Mouse (Mus musculus) hindbrain, postnatal 0 days (tissue): Measurements from ENCODE around the gene Hal. TPM values are rescaled to one million over a fixed set of nuclear protein-coding genes. Genes with fewer than 3 reads are reported as not detected.

Experiments used
- ATAC-seq: fragments of 200-750 bp; cut with Nextera tagmentation; 2 replicates; pipeline ENCODE4 v1.8.0; 2017; ENCODE audit warnings: mild to moderate bottlenecking, moderate TSS enrichment, moderate library complexity
- DNase-seq: peaks from one replicate; pipeline ENCODE4 v3.0.0-alpha.2; 2015; ENCODE audit warnings: low spot score
- H3K27ac ChIP-seq: fragments of 300-500 bp; sonication (generic); 2 replicates; pipeline ENCODE4 v1.5.1; 2014; ENCODE audit warnings: mild to moderate bottlenecking
- H3K27me3 ChIP-seq: fragments of 300-500 bp; sonication (generic); 2 replicates; pipeline ENCODE4 v1.6.1; 2014; ENCODE audit warnings: low read length, mixed read lengths; ENCODE audit not compliant: insufficient read depth
- H3K36me3 ChIP-seq: fragments of 300-500 bp; sonication (generic); 2 replicates; pipeline ENCODE4 v1.6.1; 2014; ENCODE audit warnings: low read length, mixed read lengths; ENCODE audit not compliant: insufficient read depth
- H3K4me1 ChIP-seq: fragments of 300-500 bp; sonication (generic); 2 replicates; pipeline ENCODE4 v1.6.1; 2014; ENCODE audit warnings: antibody characterized with exemption, low read length, mixed read lengths; ENCODE audit not compliant: insufficient read depth
- H3K4me2 ChIP-seq: fragments of 300-500 bp; sonication (generic); 2 replicates; pipeline ENCODE4 v1.6.1; 2014; ENCODE audit warnings: low read depth, mild to moderate bottlenecking, low read length, moderate library complexity, mixed read lengths
- H3K4me3 ChIP-seq: fragments of 300-500 bp; sonication (generic); 2 replicates; pipeline ENCODE4 v1.5.1; 2014; ENCODE audit warnings: low read length
- H3K9ac ChIP-seq: fragments of 300-500 bp; sonication (generic); replicated peaks from 2 replicates; pipeline ENCODE4 v1.6.1; 2014; ENCODE audit warnings: mild to moderate bottlenecking, low read length, moderate library complexity, mixed read lengths
- H3K9me3 ChIP-seq: fragments of 300-500 bp; sonication (generic); 2 replicates; pipeline ENCODE4 v1.6.1; 2016; ENCODE audit warnings: low read length, mixed read lengths
- CTCF ChIP-seq: IDR thresholded peaks from 2 replicates; pipeline ENCODE4 v1.5.1; 2016; ENCODE audit warnings: antibody characterized with exemption, control low read depth, low read depth
- WGBS: fragments of 180-500 bp; shearing (Covaris S2); extraction: QIAGEN DNeasy Blood & Tissue Kit; methylation state at CpG from one replicate; pipeline ENCODE4 v1.1.7; 2014; 5-methylcytosine and 5-hydroxymethylcytosine counted together
- polyA plus RNA-seq: library from polyadenylated mRNA; unstranded; fragments of >200 nt; fragmentation: Nextera tagmentation; extraction: Ambion mirVana; gene quantifications from 2 replicates; pipeline ENCODE4 v1.2.1, GENCODE M21; 2015
- total RNA-seq: library from RNA; depleted of rRNA; stranded (reverse); fragments of >200 nt; gene quantifications from 2 replicates; pipeline ENCODE4 v1.2.3, GENCODE M21; 2014

The Hal gene
- total and polyA plus RNA-seq, 2 experiments from 2014 or later = 0.29 TPM; not detected in 1

DNA sequence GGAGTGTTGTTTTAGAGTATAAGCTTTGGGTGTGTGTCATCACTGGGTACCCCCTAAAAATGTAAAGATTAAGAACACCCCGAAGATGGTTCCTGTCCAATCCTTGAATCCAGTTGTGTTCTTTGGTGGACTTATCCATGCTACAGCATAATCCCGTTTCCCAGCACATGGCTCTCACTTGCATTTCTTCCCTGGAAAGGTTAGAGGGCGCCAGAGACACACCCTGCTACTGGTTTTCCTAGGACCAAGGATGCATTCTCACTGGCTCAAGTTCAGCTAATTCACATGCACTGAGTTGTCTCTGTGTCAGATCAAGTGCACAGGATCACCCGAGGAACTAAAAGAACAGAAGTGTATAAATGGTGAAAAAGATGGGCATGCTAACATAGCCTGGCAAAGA is 1.9 kb upstream of the Hal start:
- peaks cover 20% of the 10 kb centered on the region for H3K36me3 ChIP-seq
- no peak; the same call in 1 of the 2 replicates for ATAC-seq
- TF ChIP-seq CTCF = peak; percentile 83
- no peaks in the 10 kb centered on the region for H3K4me1 ChIP-seq
- WGBS = 21% methylated on average over 4 of the region's 4 CpGs
- no peak overlapping the region for H3K4me3 ChIP-seq
- no peak overlapping the region for H3K27ac ChIP-seq
- DNase-seq = peak; percentile 82
- no peak overlapping the region for H3K9ac ChIP-seq
- H3K4me2 ChIP-seq = no peak overlapping the region
- no peaks in the 10 kb centered on the region for H3K27me3 ChIP-seq
- H3K9me3 ChIP-seq = no peaks in the 10 kb centered on the region

DNA sequence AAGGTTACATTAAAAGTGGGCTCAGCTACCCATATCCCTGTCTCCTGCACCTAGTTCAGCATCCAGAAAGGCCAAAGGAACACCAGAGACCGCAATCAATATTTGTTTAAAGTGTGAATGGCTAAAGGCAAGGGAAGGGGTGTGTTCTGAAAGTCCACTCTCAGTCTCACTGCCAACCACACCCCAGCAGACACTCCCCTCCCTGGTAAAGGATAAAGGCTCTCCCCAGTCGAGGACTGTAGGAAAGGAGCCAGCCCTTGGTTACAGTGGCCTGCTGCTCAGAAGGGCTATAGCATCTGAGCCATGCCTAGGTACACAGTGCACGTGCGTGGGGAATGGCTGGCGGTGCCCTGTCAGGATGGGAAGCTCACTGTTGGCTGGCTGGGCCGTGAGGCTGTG is 259 bp downstream of the Hal start:
- ATAC-seq = no peak
- 75% methylated on average over 6 of the region's 6 CpGs for WGBS
- no peak overlapping the region for H3K9ac ChIP-seq

DNA sequence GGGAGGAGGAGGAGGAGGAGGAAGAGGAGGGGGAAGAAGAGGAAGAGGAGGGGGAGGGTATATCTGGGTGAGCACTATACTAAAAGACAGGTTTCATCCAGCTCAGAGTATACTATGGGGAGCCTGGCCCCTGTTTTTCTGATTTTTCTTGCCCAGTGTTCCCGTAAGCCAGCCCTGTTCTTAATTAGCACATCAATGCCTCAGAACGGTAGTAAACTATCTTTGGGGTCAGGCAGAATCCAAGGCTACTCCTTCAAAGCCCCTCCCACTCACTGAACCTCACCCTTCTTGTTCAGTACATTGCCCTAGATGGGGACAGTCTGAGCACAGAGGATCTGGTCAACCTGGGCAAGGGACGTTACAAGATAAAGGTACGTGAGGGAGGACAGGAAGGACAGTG is 1.9 kb downstream of the Hal start:
- ATAC-seq (no peak), DNase-seq (no peak)
- no peaks in the 10 kb centered on the region for H3K4me1 ChIP-seq
- no peaks in the 10 kb centered on the region for H3K27me3 ChIP-seq
- no peak overlapping the region for H3K27ac ChIP-seq
- 56% methylated on average over 4 of the region's 4 CpGs for WGBS
- TF ChIP-seq CTCF = no peak
- H3K9ac ChIP-seq = no peak overlapping the region
- H3K4me3 ChIP-seq = no peak overlapping the region
- H3K9me3 ChIP-seq = no peaks in the 10 kb centered on the region
- no peaks in the 10 kb centered on the region for H3K36me3 ChIP-seq
- H3K4me2 ChIP-seq = no peak overlapping the region

More for the DNA sequence above, 259 bp downstream of the Hal start:
- no peak overlapping the region for H3K4me3 ChIP-seq
- DNase-seq = no peak
- H3K36me3 ChIP-seq = no peaks in the 10 kb centered on the region; the same call in none of the 2 replicates
- H3K4me1 ChIP-seq = no peaks in the 10 kb centered on the region
- H3K27ac ChIP-seq = no peak overlapping the region
- H3K27me3 ChIP-seq = no peaks in the 10 kb centered on the region
- H3K9me3 ChIP-seq = no peaks in the 10 kb centered on the region
- TF ChIP-seq CTCF = no peak
- H3K4me2 ChIP-seq = no peak overlapping the region

DNA sequence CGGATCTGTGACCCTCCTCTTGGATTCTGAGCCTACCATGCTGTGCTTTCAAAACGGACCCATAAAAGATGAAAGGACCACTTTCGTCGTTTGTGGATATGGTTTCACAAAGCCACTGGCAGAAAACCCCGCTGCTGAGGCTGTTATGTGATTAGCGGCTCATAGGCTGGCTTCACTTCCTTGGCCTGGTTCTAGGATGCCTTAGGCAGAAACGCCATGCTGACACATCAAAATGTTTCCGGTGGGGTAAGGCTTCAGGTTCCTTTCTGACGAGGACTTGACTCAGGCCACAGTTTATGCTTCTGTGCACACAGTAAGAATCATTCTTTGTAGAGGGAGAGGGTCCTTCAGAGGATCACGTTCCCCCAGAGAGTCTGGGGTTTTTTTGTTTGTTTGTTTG is 12.3 kb downstream of the Hal start:
- Histone ChIP-seq H3K9me3 (no peaks in the 10 kb centered on the region), H3K27me3 (no peaks in the 10 kb centered on the region), H3K4me2 (no peak overlapping the region), H3K4me1 (no peaks in the 10 kb centered on the region), H3K9ac (no peak overlapping the region), H3K36me3 (no peaks in the 10 kb centered on the region), H3K4me3 (no peak overlapping the region), H3K27ac (no peak overlapping the region)
- no peak for DNase-seq
- no peak for TF ChIP-seq CTCF
- WGBS = 48% methylated on average over 10 of the region's 10 CpGs
- no peak for ATAC-seq

DNA sequence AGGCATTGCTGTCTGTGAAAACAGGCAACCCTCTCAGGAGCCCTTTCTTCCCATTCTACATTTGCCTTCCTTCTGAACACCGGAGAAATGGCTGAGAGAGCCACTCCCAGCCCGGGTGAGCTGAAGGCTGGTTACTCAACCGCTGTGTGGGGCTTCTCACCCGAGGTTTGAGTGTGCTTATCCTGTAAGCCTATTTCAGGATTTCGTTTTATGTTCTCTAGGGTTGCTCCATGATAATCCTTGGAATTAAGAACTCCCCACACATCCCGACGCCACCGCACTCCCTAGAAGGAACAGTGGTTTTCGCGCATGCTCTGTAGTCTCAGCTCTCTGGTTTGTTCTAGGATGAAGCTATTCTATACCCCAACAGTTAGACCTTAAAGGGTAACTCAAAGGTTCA is 12.8 kb downstream of the Hal start:
- Histone ChIP-seq H3K4me1 (no peaks in the 10 kb centered on the region), H3K9ac (no peak overlapping the region), H3K9me3 (no peaks in the 10 kb centered on the region), H3K4me2 (no peak overlapping the region), H3K36me3 (no peaks in the 10 kb centered on the region), H3K27me3 (no peaks in the 10 kb centered on the region), H3K4me3 (no peak overlapping the region), H3K27ac (no peak overlapping the region)
- ATAC-seq (no peak), DNase-seq (no peak)
- TF ChIP-seq CTCF = no peak
- WGBS = 74% methylated on average over 10 of the region's 10 CpGs

DNA sequence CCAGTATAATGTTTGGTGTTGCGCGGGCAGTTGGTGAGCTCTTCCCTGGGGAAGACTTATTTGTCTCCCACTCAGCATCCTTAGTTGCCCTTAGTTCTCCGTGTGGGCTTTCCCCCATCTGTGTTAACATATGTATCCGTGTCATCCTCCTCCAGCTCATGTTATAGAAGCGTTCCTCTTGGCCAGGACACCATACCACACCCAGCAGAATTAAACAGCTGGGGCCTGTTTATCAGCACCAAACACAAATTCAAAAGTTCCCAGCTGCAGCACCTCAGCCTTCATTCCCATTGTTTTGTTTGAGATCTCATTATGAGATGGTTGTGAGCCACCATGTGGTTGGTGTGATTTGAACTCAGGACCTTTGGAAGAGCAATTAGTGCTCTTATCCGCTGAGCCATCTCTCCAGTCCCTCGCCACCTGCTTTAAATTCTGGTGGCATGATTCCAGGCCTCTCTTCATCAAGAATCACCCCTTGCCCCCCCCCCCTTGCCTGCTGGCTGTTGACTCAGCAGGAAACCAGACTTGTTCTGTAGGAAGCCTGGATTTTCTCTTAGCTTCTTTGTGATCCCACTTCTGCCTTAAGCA is 19.9 kb downstream of the Hal start:
- Histone ChIP-seq H3K9ac (no peak overlapping the region), H3K4me3 (no peak overlapping the region), H3K36me3 (no peaks in the 10 kb centered on the region), H3K9me3 (no peaks in the 10 kb centered on the region), H3K4me1 (no peaks in the 10 kb centered on the region), H3K27ac (no peak overlapping the region), H3K27me3 (no peaks in the 10 kb centered on the region), H3K4me2 (no peak overlapping the region)
- 65% methylated on average over 7 of the region's 7 CpGs for WGBS
- peak; percentile 18 for DNase-seq
- ATAC-seq = no peak
- no peak for TF ChIP-seq CTCF

DNA sequence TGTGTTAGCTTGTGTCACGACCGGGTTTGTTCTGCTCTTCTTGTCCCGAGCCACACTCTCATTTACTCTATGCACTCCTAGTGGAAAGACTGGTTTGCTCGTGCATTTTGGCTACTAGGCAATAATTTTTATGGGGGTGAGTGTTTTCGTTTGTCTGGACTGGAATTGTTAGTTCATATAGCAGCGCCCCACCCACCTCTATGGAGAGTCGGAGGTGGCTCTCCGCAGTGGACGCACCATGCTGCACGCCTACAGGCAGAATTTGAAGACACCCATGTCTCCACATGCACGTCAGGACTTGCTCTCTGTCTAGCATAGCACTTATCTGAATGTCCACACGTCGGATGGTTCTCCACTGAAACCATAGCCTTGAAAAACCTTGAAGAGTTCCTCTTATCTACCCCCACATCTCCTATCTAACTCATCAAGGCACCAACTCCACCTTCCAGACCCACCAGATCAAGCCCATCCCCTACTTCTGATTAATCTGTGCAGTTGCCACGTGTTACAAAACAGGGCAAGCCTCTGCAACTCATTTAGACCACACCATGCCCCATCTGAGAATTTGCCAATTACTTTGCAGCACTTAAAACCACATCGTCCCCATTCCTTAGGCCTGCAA is 21.1 kb downstream of the Hal start:
- no peak for ATAC-seq
- Histone ChIP-seq H3K9me3 (no peaks in the 10 kb centered on the region), H3K4me3 (no peak overlapping the region), H3K27ac (no peak overlapping the region), H3K9ac (no peak overlapping the region), H3K27me3 (no peaks in the 10 kb centered on the region), H3K4me1 (no peaks in the 10 kb centered on the region), H3K36me3 (no peaks in the 10 kb centered on the region), H3K4me2 (no peak overlapping the region)
- no peak for TF ChIP-seq CTCF
- no peak for DNase-seq
- WGBS = 89% methylated on average over 15 of the region's 15 CpGs
